Mouse (Mus musculus): Measurements from ENCODE around the gene Myom1. TPM values are rescaled to one million over a fixed set of nuclear protein-coding genes. Genes with fewer than 3 reads are reported as not detected.

Gene Myom1
- polyA plus RNA-seq, 1 experiment from 2014 or later = 1.3 TPM

DNA sequence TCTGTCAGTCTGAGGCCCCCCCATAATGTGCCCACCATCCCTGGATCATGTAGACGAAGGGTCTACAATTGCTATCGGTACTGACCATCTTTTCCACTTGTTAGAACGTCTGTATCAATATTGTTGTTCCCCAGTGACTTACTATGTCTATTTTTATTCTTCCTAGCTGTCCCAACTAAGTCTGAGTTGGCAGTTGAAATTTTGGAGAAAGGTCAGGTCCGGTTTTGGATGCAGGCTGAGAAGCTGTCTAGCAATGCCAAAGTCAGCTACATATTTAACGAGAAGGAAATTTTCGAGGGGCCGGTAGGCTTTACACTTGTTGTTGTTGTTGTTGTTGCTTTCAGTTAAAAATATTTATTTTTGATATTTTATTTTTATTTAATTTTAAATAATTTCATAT, 102.9 kb downstream of the Myom1 start:
- Histone ChIP-seq H3K9ac (no peak overlapping the region), H3K4me1 (no peaks in the 10 kb centered on the region), H3K27ac (no peak overlapping the region), H3K4me3 (no peak overlapping the region), H3K4me2 (no peak overlapping the region), H3K36me3 (replicated peaks) (no peaks in the 10 kb centered on the region), H3K27me3 (replicated peaks) (no peaks in the 10 kb centered on the region), H3K9me3 (no peaks in the 10 kb centered on the region)
- no peak for ATAC-seq (replicated peaks)
- 95% methylated on average over 7 of the region's 7 CpGs for WGBS

DNA sequence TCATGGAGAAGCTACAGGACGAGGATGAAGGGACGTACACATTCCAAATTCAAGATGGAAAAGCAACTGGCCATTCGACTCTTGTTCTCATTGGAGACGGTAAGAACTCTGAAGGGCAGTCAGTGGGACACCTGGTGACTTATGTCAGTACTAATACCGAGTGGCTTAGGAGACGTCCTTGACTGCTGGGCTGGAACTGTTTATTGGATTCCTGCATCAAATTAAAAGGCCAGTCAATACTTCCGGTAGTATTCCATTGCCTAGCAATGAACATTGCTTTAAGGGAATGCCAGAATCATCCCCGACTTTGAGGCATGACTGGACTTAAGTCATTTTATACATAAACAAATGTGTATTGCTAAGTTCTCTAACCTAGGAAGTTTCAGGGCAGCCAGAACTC, 103.8 kb downstream of the Myom1 start:
- H3K4me1 ChIP-seq = no peaks in the 10 kb centered on the region
- H3K27me3 ChIP-seq (replicated peaks) = no peaks in the 10 kb centered on the region
- H3K4me2 ChIP-seq = no peak overlapping the region
- H3K27ac ChIP-seq = no peak overlapping the region
- H3K9me3 ChIP-seq = no peaks in the 10 kb centered on the region
- WGBS = 74% methylated on average over 8 of the region's 8 CpGs
- no peak overlapping the region for H3K9ac ChIP-seq
- H3K4me3 ChIP-seq = no peak overlapping the region
- ATAC-seq (replicated peaks) = no peak
- no peaks in the 10 kb centered on the region for H3K36me3 ChIP-seq (replicated peaks)

DNA sequence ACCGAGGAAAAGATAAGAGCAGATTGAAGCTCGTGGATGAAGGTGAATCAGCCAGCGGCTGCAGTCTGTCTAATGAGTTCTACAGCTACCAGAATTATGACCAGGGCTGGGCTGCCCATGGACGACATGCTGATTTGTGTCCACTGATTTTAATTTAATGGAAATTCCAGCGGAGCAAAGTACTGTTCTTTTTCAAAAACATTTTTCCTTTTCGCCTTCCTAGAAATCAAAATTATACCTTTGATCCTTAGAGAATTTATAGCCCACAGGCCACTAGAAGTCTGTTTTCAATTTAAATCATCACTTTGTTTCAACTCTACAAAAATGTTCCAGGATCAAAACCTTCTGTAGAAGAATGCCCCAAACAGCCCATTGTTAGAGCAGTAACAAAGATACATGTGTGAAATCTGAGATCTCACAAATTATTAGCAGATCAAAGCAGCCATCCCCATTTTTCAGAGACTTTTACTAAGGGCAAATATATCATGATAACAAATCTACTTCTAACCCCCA, 108.4 kb downstream of the Myom1 start:
- Histone ChIP-seq H3K4me3 (no peak overlapping the region), H3K9me3 (no peaks in the 10 kb centered on the region), H3K27me3 (replicated peaks) (no peaks in the 10 kb centered on the region), H3K4me2 (no peak overlapping the region), H3K9ac (no peak overlapping the region), H3K36me3 (replicated peaks) (no peaks in the 10 kb centered on the region), H3K4me1 (no peaks in the 10 kb centered on the region), H3K27ac (no peak overlapping the region)
- ATAC-seq (replicated peaks) = no peak
- 88% methylated on average over 6 of the region's 6 CpGs for WGBS

DNA sequence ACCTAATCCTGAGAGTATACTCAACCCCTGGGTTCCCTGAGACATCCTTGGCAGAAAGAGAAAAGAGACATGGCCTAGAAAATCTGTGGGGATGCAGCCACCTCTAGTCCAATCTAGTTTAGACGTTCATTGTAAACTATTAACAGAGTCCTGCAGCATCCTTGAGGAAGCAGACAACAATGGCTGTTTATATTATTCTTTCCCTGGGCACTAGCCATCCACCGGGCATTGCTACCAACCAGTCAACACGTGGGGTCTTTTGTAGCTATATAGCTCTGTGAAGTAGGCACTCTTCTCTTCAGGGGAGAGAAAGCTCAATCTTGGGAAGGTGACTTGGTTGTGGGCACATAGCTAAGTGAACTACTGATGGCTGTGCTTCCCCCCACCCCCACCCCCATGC, 110.3 kb downstream of the Myom1 start:
- H3K9ac ChIP-seq = no peak overlapping the region

DNA sequence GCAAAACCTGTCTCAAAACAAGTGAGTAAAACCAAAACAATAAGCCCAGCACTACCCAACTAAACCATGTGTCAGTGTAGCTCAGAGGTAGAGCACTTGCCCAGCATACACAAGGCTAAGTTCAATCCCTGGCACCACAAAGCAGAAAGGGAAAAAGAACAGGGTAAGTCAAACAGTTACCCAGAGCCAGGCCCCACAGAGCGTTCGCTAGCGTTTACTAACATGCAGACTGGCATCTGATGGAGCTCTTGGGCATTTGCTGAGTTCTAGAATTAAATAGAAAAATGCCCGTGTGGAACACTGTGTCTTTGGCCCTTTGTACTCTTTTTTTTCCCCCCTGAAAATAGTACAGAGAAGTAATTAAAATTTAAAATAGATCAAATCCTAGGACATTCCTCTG, 111.8 kb downstream of the Myom1 start:
- Histone ChIP-seq H3K27me3 (replicated peaks) (no peaks in the 10 kb centered on the region), H3K9ac (no peak overlapping the region), H3K9me3 (no peaks in the 10 kb centered on the region), H3K27ac (no peak overlapping the region), H3K4me3 (no peak overlapping the region), H3K4me1 (no peaks in the 10 kb centered on the region), H3K36me3 (replicated peaks) (no peaks in the 10 kb centered on the region), H3K4me2 (no peak overlapping the region)
- WGBS = 81% methylated on average over 4 of the region's 4 CpGs
- no peak for ATAC-seq (replicated peaks)

More for the DNA sequence above, 110.3 kb downstream of the Myom1 start:
- ATAC-seq (replicated peaks) = no peak
- Histone ChIP-seq H3K36me3 (replicated peaks) (no peaks in the 10 kb centered on the region), H3K27me3 (replicated peaks) (no peaks in the 10 kb centered on the region), H3K4me3 (no peak overlapping the region), H3K4me2 (no peak overlapping the region), H3K4me1 (no peaks in the 10 kb centered on the region), H3K9me3 (no peaks in the 10 kb centered on the region), H3K27ac (no peak overlapping the region)
- WGBS = 81% methylated on average over 3 of the region's 3 CpGs

DNA sequence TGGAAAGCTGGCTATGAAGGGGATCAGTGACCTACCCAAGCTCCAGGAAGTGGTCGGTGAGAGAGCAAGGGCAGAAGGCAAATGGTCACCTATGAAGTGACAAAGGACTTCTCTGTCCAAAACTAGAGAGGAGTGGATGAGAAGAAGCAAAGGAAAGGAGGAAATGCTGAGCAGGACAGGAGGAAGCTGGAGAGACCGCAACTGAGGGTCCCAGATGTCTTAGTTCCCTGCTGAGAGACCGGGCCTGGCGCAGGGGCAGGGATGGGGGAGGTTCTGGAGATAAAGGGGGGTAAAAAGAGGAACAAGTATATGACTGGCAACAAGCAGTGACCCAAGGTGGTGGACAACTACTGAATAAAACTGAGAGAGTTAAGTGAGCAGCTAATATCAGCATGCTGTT, 115.5 kb downstream of the Myom1 start:
- H3K9ac ChIP-seq = no peak overlapping the region
- no peak for ATAC-seq (replicated peaks)
- no peak overlapping the region for H3K4me3 ChIP-seq
- H3K4me1 ChIP-seq = no peaks in the 10 kb centered on the region
- H3K27ac ChIP-seq = no peak overlapping the region
- 94% methylated on average over 4 of the region's 4 CpGs for WGBS
- H3K27me3 ChIP-seq (replicated peaks) = no peaks in the 10 kb centered on the region
- H3K9me3 ChIP-seq = no peaks in the 10 kb centered on the region
- no peak overlapping the region for H3K4me2 ChIP-seq
- H3K36me3 ChIP-seq (replicated peaks) = no peaks in the 10 kb centered on the region

DNA sequence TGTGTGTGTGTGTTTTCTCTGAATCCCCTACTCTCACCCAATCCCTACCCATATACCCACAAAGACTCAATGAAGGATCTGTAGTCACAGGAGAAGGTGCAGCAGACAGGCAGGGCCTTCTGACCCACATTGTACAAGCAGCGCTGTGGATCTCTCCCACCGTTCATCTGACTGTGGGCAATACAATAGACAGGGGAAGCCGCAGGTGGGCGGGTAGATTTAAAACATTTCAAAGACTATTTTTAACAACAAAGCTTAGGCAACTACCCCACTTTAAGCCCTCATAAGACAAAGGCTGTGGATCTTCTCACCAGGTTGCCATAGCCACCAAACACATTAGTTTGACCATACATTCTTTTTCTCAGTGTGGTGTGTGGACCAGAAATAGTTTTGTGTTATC, 116.2 kb downstream of the Myom1 start:
- Histone ChIP-seq H3K27ac (no peak overlapping the region), H3K27me3 (replicated peaks) (no peaks in the 10 kb centered on the region), H3K4me3 (no peak overlapping the region), H3K4me1 (no peaks in the 10 kb centered on the region), H3K9ac (no peak overlapping the region), H3K36me3 (replicated peaks) (no peaks in the 10 kb centered on the region), H3K4me2 (no peak overlapping the region), H3K9me3 (no peaks in the 10 kb centered on the region)
- 43% methylated on average over 4 of the region's 4 CpGs for WGBS
- no peak for ATAC-seq (replicated peaks)

DNA sequence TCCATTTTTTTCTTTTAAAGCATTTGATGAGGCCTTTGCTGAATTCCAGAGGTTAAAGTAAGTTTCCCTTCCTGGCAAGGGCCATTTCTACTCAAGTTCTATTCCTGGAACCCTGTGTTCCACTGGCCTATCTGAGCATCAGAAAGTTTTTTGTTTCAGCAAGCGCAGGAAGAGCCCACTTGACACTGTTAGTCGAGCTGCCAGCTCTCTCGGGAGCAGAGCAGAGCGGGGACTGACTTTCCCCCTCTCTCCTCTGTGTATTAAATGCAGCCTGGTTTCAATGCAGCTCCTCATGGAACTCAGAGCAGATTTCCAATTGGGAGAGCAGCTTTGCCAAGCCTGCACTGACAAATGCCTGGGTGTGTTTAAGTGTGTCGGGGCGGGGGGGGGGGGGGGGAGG, 118.2 kb downstream of the Myom1 start:
- 46% methylated on average over 4 of the region's 6 CpGs for WGBS
- H3K9me3 ChIP-seq = no peaks in the 10 kb centered on the region
- no peak for ATAC-seq (replicated peaks)
- H3K9ac ChIP-seq = no peak overlapping the region
- no peak overlapping the region for H3K4me2 ChIP-seq
- no peak overlapping the region for H3K27ac ChIP-seq
- no peaks in the 10 kb centered on the region for H3K4me1 ChIP-seq
- no peaks in the 10 kb centered on the region for H3K27me3 ChIP-seq (replicated peaks)
- H3K36me3 ChIP-seq (replicated peaks) = no peaks in the 10 kb centered on the region
- no peak overlapping the region for H3K4me3 ChIP-seq

DNA sequence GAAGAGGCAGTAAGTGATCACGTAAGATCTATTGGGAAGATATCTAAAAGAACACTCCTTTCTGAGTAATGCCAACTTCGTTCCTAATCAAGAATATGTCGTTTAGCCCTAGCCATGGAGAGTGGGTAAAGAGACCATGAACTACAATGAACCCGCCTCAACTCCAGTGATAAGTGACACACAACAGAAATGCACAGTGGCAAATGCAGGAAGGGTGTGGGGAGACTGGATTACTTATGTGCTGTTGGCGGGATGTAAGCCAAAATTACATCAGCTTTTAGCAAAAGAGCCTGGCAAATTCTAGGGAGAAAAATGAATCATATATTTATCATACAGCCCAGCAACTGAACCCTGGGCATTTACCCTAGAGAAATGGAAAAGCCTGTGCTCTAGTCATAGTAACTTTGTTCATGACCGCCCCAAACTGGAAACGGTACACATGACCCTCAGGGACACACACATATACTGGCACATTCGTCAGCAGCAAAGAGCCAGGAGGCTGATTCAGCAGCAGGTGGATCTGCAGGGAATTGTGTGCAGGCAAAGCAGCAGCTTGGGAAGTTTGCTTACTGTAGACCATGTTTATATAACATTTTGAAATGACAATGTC, 121.7 kb downstream of the Myom1 start:
- Histone ChIP-seq H3K27me3 (replicated peaks) (no peaks in the 10 kb centered on the region), H3K9me3 (no peaks in the 10 kb centered on the region), H3K9ac (no peak overlapping the region), H3K4me3 (no peak overlapping the region), H3K4me1 (no peaks in the 10 kb centered on the region), H3K4me2 (no peak overlapping the region), H3K27ac (no peak overlapping the region), H3K36me3 (replicated peaks) (no peaks in the 10 kb centered on the region)
- no peak for ATAC-seq (replicated peaks)
- 88% methylated on average over 8 of the region's 8 CpGs for WGBS

DNA sequence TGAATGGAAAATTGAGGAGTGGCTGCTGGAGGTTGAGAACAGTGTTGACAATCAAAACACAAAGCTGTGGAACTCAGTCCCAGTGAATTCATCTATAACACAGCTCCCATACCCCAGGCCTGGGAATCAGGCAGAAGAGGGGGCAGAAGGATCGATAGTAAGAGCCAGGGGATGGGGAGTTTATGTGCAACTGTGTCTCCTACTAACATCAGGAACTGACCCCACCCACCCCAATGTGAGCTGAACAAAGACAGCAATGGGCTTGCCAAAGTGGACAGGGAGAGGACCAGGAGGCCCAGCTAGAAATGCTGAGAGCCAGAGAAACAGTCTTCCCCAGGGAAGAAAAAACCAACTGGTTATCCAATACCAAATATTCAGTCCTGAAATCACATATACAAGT, 122.2 kb downstream of the Myom1 start:
- Histone ChIP-seq H3K27me3 (replicated peaks) (no peaks in the 10 kb centered on the region), H3K36me3 (replicated peaks) (no peaks in the 10 kb centered on the region), H3K4me3 (no peak overlapping the region), H3K4me2 (no peak overlapping the region), H3K9me3 (no peaks in the 10 kb centered on the region), H3K9ac (no peak overlapping the region), H3K4me1 (no peaks in the 10 kb centered on the region), H3K27ac (no peak overlapping the region)
- no peak for ATAC-seq (replicated peaks)
- WGBS = 95% methylated on average over 1 of the region's 1 CpGs

DNA sequence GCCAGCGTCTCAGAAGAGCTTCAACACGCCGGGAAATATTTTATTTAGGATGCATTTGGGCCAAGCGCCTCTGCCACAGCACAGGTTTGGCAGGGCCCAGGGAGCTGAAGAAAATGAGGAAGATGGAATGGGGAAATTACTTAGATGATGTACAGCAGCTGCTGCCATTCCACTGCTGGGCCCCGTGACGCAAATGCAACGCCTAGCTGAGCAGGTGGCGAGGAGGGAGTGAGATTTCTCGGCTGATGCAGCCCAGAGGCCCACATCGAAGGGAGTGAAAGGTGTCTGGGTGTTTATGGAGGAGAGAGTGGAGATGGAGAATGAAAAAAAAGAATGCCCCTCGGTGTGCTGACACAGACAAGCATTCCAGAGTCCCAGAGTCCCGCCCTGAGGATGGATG, 123.1 kb downstream of the Myom1 start:
- no peak overlapping the region for H3K4me2 ChIP-seq
- H3K9me3 ChIP-seq = no peaks in the 10 kb centered on the region
- H3K36me3 ChIP-seq (replicated peaks) = no peaks in the 10 kb centered on the region
- no peak for ATAC-seq (replicated peaks)
- no peak overlapping the region for H3K9ac ChIP-seq
- no peak overlapping the region for H3K27ac ChIP-seq
- no peak overlapping the region for H3K4me3 ChIP-seq
- no peaks in the 10 kb centered on the region for H3K4me1 ChIP-seq
- H3K27me3 ChIP-seq (replicated peaks) = no peaks in the 10 kb centered on the region
- WGBS = 71% methylated on average over 12 of the region's 12 CpGs

DNA sequence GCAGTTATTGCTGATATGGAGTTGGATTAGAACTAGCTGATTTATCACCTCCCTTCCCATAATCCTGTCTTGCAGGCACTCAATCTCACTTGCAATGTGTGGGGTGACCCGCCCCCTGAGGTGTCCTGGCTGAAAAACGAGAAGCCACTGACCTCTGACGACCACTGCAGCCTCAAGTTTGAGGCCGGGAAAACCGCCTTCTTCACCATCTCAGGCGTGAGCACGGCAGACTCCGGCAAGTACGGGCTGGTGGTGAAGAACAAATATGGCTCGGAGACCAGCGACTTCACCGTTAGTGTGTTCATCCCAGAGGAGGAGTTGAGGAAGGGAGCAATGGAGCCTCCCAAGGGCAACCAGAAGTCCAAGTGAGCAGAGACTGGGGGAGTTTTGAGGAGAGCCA, 123.6 kb downstream of the Myom1 start:
- H3K27ac ChIP-seq = no peak overlapping the region
- no peaks in the 10 kb centered on the region for H3K36me3 ChIP-seq (replicated peaks)
- 80% methylated on average over 12 of the region's 12 CpGs for WGBS
- no peaks in the 10 kb centered on the region for H3K4me1 ChIP-seq
- H3K4me2 ChIP-seq = no peak overlapping the region
- no peak overlapping the region for H3K4me3 ChIP-seq
- ATAC-seq (replicated peaks) = no peak
- no peaks in the 10 kb centered on the region for H3K9me3 ChIP-seq
- no peak overlapping the region for H3K9ac ChIP-seq
- H3K27me3 ChIP-seq (replicated peaks) = no peaks in the 10 kb centered on the region

DNA sequence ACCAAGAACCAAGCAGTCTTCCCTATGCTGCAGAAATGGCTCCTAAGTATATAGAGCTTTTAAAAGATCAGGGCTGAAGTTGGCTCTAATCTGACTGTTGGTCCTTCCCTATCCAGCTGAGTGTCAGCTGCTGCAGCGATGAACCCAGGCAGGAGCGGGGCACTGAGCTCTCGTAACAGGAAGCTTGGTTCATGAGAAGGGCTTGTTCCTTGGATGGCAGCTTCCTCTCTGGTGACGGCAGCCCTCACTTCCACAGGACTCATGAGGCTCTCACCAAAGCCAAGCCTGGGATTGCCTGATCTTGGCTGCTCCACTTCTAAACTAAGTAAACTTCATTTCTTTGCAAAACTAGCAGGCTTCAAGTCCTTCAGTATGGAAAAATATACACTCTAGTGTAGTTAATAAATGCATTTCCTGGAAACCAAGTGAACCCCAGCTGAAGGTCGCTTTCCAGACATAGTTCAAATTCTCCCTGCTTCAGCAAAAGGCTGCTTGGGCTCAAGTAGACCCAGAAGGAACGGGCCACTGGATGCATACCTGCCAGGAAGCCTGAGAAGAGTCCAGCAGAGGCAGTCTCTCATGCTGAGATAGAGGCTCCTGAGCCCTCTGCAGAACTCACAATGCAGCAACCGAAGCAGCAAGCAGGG, 125.2 kb downstream of the Myom1 start:
- no peak for ATAC-seq (replicated peaks)
- H3K27ac ChIP-seq = no peak overlapping the region
- H3K27me3 ChIP-seq (replicated peaks) = no peaks in the 10 kb centered on the region
- H3K9me3 ChIP-seq = no peaks in the 10 kb centered on the region
- no peak overlapping the region for H3K9ac ChIP-seq
- no peak overlapping the region for H3K4me3 ChIP-seq
- H3K4me1 ChIP-seq = no peaks in the 10 kb centered on the region
- WGBS = 89% methylated on average over 7 of the region's 7 CpGs
- H3K36me3 ChIP-seq (replicated peaks) = no peaks in the 10 kb centered on the region
- H3K4me2 ChIP-seq = no peak overlapping the region
